Mouse (Mus musculus) heart, adult 2 months (tissue): ENCODE results near the gene Sbf1.

Source experiments
- CTCF ChIP-seq: fragments of 200-600 bp; IDR thresholded peaks from 2 replicates; pipeline ENCODE4 v1.8.1; 2022; ENCODE audit warnings: antibody characterized with exemption, mild to moderate bottlenecking, moderate library complexity
- EP300 ChIP-seq: fragments of 200-500 bp; IDR thresholded peaks from 2 replicates; pipeline ENCODE4 v1.6.1; 2011; ENCODE audit warnings: low read depth, low read length, control low read depth; ENCODE audit not compliant: insufficient read depth
- POLR2A ChIP-seq: fragments of 200-500 bp; IDR thresholded peaks from 2 replicates; pipeline ENCODE4 v1.6.1; 2011; ENCODE audit warnings: mild to moderate bottlenecking, low read depth, low read length, control low read depth; ENCODE audit not compliant: insufficient read depth

GRCm38 (mm10) chr15:89282546-89282945 is 32.6 kb downstream of the Sbf1 start:
- no peak for TF ChIP-seq CTCF
- TF ChIP-seq POLR2A = no peak
- TF ChIP-seq EP300 = no peak
